Mouse (Mus musculus): ENCODE measurements at regions not wholly inside any gene's neighbourhood (a gene's known extent, or its start where the extent isn't known, plus 50 kb on each side); places are given as distances from the start of the nearest gene placed in this dataset.

- Histone ChIP-seq H3K36me3 (no peaks in the 10 kb centered on the region), H3K9ac (no peak overlapping the region), H3K9me3 (no peaks in the 10 kb centered on the region), H3K27me3 (replicated peaks) (no peaks in the 10 kb centered on the region), H3K27ac (no peak overlapping the region), H3K4me2 (replicated peaks) (no peak overlapping the region), H3K4me3 (no peak overlapping the region), H3K4me1 (no peaks in the 10 kb centered on the region)
- ATAC-seq (ENCODE audit: low FRiP score, low read depth), result no peak
Observed at GRCm38 (mm10) chr4:27346892-27347291, 1000.2 kb upstream of the Manea start.

GRCm38 (mm10) chr4:27333279-27333678 lies 986.6 kb upstream of the Manea start:
- no peak for ATAC-seq (ENCODE audit: low FRiP score, low read depth)
- Histone ChIP-seq H3K36me3 (no peaks in the 10 kb centered on the region), H3K27me3 (replicated peaks) (no peaks in the 10 kb centered on the region), H3K9ac (no peak overlapping the region), H3K4me1 (no peaks in the 10 kb centered on the region), H3K4me3 (no peak overlapping the region), H3K9me3 (no peaks in the 10 kb centered on the region), H3K4me2 (replicated peaks) (no peak overlapping the region), H3K27ac (no peak overlapping the region)
- WGBS, result 97% methylated on average over 3 of the region's 3 CpGs

Data from neural tube, embryonic 12.5 days (tissue).